Mouse (Mus musculus) urinary bladder, postnatal 14 days (tissue): ENCODE results near the gene Gm27029.
A peak's percentile ranks its signal among the peaks of the same experiment; 100 is the strongest.
"Not testable (repeated sequence)": the region's sequence is repeated elsewhere in the genome, so short reads cannot be mapped to it uniquely, and the experiment has no call there.

Experiments used
- DNase-seq: peaks from one replicate; pipeline ENCODE4 v3.0.0; 2021; ENCODE audit warnings: low spot score

Gene Gm27029

DNA sequence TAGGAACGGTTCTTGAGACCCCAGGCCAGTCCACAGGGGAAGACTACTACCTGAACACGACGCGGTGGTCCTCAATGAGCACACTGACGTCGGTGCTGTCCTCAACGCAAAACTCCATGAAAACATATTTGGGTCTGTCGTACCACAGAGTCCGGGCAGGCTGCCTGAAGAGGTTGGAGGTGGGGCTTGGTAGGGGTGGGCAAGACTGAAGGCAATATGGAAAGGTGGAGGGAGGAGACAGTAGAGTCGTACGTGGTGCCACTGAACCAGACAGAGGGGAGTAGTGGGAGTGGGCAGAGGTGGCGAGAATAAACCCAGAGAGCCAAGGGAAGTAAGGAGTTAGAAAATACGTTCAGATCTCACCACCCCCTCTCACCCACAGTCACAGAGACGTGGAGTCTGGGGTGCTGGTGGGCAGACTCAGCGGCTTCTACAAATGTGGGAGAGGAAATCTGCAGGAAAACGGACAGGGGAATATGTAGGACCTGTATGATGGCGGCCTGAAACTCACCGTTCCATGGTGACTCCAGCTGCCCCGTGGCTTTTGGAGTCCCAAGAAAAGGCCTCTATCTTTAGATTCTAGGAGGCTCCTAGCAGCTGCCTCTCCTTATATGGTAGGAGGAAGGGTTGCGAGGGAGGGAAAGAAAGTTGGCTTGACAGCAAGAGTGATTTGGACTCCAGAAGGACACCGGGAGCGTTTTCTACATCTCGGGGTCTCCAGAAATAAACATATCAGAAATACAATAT lies at the start of gene Gm27029:
Gene Gm27029, minus strand, starts transcription at position 692 of the 747 bp plus-strand sequence.
- peak; percentile 41 for DNase-seq

DNA sequence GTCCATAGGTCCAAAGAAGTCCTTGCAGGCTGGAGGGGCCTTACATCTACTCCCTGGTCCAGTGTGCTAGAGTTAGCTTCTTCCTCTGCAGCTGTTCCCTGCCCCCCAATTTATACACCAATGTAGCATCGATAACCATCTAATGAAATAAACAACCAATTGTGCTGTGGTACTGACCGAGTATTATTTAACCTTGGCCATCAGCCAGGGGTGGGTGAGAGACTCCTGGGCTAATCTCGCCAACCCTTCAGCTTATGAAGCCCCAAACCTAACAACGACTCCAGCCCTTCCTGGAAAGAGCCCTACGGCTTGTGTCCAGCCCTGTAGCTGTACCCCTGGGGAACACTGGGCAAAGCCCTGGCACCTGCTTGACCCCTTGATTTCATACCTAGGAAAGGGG lies 49.7 kb upstream of the Gm27029 start:
- no peak for DNase-seq

- DNase-seq = not testable (repeated sequence)
Measured at GRCm38 (mm10) chr11:101473686-101474085, 49.1 kb upstream of the Gm27029 start.

DNA sequence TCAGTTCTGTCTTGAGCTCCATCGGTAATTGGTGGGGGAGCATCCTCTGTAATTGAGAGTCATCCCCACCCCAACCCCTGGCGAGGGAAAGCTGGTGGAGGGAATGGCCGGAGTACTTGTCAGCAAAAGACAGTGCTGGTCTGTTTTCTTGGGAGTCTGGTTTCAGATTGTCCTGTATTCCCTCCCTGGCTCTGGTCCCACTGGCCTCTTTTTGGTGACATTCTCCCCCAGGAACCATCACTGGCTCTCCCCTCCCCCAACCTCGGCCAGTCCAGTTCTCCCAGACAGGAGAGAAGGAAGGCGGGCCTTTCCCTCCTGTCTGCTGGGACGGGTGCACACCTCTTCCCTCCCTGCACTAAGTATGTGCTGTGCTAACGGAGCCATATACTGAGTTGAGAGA lies 47.7 kb upstream of the Gm27029 start:
- no peak for DNase-seq

DNA sequence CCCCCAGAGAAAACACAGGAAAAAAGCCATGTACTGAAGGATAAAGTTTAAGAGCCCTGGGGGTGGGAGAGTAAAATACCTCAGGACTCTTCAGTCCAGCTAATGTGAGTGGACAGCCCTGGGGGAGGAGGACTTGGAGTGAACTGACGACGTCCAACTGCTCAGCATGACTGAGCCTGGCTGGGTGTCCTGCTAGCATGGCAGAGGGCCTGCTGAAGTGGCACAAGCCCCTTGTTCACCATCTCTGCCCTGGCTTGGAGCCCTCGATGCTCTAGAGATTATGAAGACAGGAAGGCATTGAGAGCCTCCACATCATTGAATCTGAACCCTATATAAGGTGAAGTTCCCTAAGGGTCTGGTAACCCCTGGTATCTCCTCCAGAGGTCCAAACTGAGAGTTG lies 47.3 kb upstream of the Gm27029 start:
- DNase-seq = no peak

DNA sequence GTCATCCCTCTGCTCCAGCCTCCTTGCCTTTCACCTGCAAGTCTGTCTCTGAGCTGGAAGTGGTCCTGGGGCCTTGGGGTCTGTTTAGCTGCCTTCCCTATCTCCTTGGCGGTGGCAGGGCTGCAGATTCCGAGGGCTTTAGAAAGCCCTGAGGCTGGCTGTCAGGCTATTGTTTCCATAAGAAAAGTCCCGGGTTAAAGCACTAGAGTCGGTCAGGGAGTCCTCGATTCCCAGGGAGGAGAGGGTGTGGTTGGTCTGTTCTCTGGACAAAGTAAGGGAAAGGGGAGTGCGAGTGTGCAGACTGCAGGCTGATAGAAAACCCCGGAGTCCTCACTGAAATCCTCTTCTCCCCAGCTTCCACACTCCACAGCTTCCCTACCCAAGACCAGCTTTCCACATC lies 45.6 kb upstream of the Gm27029 start:
- no peak for DNase-seq

DNA sequence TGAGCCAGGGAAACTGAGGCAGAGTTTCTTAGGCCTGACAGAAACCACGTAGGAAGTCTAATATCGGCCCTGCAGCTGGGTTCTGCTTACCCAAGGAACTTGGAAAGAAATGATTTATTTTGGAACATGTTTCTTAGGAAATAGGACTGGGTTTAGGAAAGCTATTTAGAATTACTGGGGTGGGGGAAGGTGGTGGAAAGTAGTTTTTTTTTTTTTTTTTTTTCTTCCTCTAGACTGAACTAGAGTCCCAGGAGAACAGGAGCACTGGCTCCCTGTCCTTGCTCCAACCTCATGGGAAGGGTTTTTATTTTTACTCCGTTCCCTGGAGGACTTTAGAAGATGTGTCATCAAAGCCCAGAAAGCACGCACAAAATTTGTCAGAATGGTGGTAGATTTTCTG lies 44.6 kb upstream of the Gm27029 start:
- DNase-seq = no peak

- DNase-seq = no peak
Measured at GRCm38 (mm10) chr11:101468731-101469130, 44.1 kb upstream of the Gm27029 start.

DNA sequence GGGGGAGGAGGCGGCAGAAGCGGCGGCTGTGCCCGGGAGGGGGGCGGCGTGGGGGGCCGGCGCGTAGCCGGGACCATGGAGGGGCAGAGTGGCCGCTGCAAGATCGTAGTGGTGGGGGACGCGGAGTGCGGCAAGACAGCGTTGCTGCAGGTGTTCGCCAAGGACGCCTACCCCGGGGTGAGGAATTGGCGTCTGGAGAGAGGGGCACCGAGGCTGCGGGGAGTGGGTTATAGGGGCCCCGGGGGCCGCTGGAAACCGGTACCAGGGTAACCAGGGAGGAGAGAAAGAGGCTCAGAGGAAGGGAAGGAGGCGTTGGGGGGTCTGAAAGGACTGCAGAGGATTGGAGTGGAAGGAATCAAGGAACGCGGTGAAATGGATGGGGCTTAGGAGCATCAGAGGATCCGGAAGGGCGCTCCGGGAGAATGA lies 43.7 kb upstream of the Gm27029 start:
- no peak for DNase-seq

GRCm38 (mm10) chr11:101467477-101468262 lies 43.1 kb upstream of the Gm27029 start:
- DNase-seq = peak; percentile 69

- not testable (repeated sequence) for DNase-seq
Measured at GRCm38 (mm10) chr11:101466552-101466950, 42.0 kb upstream of the Gm27029 start.

DNA sequence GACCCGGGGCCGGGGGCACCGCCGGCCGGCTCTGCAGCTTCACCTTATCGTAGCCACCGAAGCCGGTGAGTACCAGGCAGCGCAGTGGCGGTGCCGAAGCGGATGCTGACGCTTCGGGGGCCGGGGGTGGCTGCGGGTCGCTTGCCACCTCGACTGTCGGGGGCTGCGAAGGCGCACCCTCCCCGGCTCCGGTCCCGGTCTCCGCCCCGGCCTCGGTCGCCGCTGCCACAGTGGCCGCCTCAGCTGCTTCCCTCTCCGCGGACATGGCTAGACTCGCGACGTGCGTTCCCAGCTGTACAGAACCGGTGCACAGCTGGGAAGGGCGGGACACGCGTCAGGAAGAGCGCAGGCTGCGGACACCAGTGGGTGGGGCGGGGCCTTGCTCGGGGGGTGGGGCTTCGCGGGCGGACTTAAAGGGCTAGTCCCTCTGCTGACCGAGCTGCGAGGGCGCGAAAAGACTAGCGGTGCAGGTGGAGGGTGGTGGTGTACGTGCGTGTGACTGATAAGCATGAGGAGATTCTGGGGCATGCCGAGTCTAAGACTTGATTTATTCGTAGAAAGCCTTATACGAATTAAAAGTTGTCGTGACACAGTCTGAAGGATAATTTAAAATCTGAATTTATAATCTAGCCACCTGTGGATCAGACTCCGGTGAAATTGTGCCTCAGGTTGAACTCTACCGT lies 41.4 kb upstream of the Gm27029 start, which contains the start of gene Vat1:
Gene Vat1, minus strand, starts transcription at position 362 of the 683 bp plus-strand sequence.
- DNase-seq = peak; percentile 79

DNA sequence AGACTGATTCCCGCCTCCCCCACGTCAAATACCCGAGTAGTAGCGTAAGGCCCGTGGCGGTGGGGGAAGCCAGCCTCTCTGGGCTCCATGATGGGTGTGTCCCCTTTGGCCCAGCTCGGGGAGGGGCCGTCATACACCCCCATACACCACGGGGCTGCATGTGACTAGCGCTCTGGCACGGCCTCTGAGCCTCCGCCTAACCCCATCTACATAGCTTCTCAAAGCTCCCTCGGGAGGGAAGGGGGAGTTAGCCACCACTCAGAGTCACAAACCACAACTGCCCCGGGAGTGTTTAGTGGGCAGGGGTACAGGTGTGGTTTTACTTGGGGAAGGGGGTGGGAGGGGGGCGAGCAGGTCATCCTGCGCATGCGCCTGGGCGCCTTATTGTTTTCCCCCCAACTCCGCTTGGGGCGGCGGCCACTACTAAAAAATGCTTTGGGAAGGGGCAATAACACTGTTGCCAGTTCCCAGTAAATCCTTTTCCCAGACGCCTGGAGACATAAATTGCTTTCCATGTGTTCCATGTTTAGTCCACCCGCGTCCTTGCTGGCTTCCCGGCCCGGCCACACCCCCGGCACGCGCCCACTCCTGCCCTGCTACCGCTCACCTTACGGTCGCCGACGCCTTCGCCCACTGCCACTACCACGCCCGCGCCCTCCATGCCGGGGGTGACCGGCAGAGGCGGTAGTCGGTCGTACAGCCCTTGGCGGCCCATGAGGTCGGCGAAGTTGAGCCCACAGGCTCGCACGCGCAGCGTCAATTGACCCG lies 40.7 kb upstream of the Gm27029 start:
- peak; percentile 85 for DNase-seq

DNA sequence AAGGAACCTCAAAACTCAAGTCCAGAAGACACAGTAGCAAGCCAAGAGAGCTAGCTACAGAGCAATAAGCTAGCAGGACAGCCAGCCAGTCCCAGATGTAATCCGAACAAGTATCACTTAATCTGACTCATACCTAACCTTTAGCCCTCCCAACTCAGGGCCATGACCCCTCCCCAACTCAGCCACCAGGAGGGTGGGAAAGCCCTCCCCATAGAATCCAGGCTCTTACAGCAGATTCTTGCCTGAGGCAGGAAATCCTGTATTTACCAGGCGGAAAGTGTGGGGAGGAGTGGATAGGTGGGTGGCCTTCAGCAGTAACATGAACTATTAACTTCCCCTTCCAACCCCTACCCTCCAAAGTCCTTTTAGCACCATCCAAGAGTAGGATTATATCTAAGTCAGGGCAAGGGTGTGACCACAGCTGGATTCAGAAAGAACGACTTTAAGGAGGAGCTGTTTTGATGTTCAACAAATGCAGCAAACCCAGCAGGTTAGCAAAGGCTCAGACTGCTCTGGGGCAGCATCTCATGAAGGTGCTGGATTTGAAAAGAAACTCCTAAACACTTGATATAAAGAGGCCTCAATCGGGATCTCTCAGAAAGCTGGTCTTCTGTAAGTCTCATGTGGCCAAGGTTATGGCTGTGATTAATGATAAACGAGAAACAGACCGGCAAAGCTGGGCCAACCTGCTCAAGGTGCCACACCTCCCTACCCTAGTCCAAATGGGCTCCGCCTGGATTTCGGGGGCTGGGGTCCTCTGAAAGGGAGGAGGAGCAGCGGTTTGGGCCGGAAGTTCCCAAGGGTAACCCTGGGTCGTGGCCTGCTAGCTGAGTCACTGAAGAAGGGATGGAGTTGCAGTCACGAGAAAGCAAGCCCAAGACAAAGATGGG lies 39.9 kb upstream of the Gm27029 start, which contains the start of gene Rnd2:
Gene Rnd2, plus strand, starts transcription at position 789 of the 890 bp plus-strand sequence.
- no peak for DNase-seq

- no peak for DNase-seq
Measured at GRCm38 (mm10) chr11:101462583-101463440, 38.2 kb upstream of the Gm27029 start.

DNA sequence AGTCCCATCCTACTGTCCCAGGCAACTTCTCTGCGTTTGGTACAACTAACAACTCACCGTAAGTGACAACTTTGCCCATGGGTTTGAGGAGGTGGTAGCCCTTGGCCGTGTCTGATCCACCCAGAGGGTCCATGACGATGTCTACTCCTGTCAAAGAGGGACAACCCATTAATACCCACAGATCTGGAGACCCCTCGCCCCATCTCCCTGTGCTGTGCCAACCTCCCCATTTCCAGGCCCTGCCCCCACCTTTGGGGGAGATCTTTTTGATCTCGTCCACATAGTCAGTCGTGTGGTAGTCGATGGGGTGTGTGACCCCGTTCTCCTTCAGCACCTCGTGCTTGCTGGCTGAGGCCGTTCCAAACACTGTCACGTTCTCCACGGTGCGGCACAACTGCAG lies 37.5 kb upstream of the Gm27029 start:
- no peak for DNase-seq

DNA sequence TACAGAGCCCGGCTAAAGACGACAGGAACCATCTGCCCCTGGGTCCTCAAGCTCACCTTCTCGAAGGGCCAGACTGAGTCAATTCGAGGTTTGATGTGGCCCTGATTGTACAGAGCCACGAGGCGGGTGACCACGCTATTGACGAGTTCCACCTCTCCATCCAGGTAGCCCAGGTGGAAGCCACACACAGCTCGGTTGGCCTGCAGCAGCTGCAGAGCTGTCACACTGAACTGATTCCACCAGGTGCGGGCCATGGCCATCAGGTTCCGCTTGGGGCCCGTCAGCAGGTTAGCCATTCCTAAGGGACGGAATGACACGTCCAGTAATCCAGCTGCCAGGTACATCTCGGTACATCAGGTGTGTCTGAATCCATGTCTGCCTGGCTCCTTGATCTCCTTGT lies 35.7 kb upstream of the Gm27029 start:
- no peak for DNase-seq

DNA sequence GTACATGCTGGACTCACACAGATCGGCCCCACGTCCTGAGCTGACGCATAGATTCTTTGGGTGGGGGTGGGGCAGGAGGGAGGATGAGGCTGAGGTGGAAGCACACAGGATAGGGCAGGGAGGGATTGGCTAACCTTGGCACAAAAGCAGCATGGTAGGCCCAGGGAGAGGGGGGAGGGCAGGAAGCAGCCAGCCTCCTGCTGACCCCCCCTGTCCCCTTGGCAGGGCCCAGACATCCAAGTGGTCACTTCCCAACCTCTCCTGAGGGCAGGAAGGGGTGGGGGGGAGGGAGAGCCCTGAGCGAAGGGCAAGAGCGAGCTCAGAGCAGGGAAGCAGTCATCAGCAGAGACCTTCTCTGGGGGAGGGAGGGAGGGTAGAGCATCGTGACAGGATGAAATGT lies 35.1 kb upstream of the Gm27029 start:
- no peak for DNase-seq

DNA sequence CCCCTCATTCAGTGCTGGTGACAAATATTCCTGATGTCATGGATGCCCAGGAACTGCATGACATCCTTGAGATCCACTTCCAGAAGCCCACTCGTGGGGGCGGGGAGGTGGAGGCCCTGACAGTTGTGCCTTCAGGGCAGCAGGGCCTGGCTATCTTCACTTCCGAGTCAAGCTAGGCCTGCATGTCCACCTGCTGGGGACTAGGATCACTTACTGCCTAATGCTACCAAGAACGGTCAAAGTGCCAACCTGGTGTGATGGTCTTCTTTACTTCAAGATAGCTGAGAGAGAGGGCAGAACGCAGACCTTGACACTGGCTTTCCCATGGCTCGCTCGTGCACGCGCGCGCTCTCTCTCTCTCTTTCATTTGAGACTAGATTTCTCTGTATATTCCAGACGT lies 33.6 kb upstream of the Gm27029 start:
- DNase-seq = no peak

DNA sequence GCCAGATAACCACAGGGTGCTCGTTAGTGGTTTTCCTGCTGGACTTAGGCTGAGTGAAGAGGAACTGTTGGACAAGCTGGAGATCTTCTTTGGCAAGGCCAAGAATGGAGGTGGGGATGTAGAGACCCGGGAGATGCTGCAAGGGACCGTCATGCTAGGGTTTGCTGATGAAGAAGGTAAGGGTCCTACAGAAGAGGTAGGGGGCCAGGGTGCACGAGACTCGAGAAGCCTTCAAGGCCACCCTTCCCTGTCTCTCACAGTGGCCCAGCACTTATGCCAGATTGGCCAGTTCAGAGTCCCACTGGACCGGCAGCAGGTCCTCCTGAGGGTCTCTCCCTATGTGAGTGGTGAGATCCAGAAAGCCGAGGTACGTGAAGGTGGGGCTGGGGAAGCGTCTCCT lies 33.0 kb upstream of the Gm27029 start:
- no peak for DNase-seq
